Mouse (Mus musculus) splenic B cell, adult 2 months (primary cell): ENCODE data around the gene Gpd1l.

Source experiments
- DNase-seq: peaks from one replicate; pipeline ENCODE4 v3.0.0-alpha.2; 2011; ENCODE audit warnings: low read depth, low spot score
- H3K27me3 ChIP-seq: 2 replicates; pipeline ENCODE4 v1.6.1; 2012; ENCODE audit warnings: mild to moderate bottlenecking, low read length, moderate library complexity, mixed read lengths; ENCODE audit not compliant: control insufficient read depth, poor library complexity, insufficient read depth, severe bottlenecking
- H3K36me3 ChIP-seq: 2 replicates; pipeline ENCODE4 v1.6.1; 2012; ENCODE audit warnings: mild to moderate bottlenecking, low read length, moderate library complexity, mixed read lengths; ENCODE audit not compliant: control insufficient read depth, poor library complexity, insufficient read depth, severe bottlenecking

Gene Gpd1l

DNA sequence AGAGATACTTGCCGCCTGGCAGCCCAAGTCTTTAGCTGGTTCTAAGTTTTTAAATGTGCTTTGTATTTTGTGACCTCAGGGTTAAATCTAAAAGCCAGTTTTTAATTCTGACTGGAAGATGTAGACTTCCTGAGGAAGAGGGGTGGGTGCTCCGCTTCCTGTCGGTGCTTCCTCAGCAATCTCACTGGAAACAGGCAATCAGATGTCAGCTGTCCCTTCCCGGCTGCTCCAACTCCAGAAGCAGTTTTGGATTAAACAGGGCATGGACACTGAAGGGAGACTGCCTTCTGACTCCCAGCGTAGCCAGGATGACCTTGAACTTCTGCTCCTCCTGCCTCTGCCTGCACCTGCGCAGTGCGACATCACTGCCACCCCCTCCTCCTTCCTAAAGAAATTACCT is 26.3 kb downstream of the Gpd1l start:
- no peak for DNase-seq
- peaks cover 10% of the 10 kb centered on the region for H3K36me3 ChIP-seq
- no peaks in the 10 kb centered on the region for H3K27me3 ChIP-seq

DNA sequence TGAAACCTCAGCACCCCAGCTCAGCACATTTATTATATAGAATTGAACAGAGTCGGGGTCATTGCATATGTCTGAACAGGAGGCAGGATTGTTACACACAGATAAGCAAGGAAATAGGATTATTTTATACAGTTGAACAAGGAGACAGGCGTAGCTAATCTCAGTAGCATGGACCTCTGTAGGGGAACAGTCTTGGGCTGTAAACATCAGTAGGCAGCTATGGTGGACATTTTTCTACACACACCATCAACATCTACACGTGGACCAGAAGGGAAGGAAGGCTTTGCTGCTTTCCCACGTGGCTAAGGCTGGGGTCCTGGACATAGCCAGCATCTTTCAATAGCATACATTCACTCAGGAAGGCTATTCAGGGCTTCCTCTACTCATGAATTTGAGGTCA is 37.9 kb downstream of the Gpd1l start:
- H3K27me3 ChIP-seq: no peaks in the 10 kb centered on the region

DNA sequence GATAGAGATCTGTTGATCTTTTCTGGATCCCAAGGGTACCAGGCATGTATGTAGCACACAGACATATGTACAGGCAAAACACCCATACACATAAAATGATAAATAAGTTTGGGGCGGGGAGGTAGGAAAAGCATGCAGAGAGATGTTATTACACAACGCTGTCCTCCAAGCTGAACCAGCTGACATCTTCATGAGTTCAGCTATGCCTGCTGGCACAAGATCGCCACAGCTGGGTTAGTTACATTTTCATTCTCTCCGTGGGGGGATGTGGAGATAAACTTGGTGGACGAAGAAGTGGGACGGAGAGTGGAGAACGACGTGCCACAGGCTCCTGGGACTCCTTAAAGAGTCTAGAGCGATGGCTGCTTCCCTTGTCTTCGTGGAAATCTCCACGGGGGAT is 40.8 kb downstream of the Gpd1l start:
- Histone ChIP-seq H3K36me3 (peaks cover under 1% of the 10 kb centered on the region; the same call in 1 of the 2 replicates), H3K27me3 (no peaks in the 10 kb centered on the region)
- DNase-seq: no peak

More for the DNA sequence above, 37.9 kb downstream of the Gpd1l start:
- DNase-seq: no peak
- peaks cover 5% of the 10 kb centered on the region for H3K36me3 ChIP-seq

DNA sequence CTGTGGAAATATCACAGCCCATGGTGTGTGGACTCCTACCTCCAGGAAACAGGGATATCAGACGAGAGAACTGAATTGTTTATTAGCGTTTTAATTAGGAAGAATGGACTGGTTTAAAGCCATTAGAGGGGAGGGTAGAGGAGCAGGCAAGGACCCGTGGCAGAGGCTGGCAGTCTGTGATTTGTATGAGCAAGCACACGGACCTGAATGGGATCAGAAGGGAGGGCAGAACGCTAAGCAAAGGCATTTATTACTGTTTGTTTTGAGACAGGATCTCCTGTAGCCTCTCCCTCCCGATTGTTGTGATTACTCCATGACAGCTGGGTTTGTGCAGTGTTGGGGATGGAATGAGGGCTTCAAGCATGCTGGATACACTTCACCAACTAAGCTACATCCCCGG is 43.4 kb downstream of the Gpd1l start:
- Histone ChIP-seq H3K36me3 (no peaks in the 10 kb centered on the region), H3K27me3 (no peaks in the 10 kb centered on the region)
- no peak for DNase-seq

DNA sequence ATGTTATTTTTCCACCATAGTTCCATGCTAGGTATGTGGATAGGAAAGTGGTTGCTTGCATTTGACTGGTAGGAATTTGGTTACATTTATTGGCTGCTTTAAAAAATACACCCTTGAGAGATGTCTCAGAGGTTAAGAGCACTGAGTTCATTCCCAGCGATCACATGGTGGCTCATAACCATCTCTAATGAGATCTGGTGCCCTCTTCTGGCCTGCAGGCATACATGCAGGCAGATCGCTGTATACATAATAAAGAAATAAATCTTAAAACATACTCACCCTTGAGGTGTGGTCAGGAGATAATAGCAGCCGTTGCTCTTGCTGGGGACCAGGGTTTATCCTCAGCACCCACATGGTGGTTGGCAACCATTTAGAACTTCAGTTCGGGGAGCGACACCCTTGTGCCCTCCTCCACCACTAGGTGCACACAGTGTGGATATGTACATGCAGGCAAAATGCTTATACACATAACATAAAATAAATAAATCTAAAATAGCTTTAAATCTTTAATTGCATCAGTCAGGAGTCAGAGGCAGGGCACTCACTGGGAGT is 44.9 kb downstream of the Gpd1l start:
- Histone ChIP-seq H3K36me3 (no peaks in the 10 kb centered on the region), H3K27me3 (no peaks in the 10 kb centered on the region)
- DNase-seq: peak; percentile 12

DNA sequence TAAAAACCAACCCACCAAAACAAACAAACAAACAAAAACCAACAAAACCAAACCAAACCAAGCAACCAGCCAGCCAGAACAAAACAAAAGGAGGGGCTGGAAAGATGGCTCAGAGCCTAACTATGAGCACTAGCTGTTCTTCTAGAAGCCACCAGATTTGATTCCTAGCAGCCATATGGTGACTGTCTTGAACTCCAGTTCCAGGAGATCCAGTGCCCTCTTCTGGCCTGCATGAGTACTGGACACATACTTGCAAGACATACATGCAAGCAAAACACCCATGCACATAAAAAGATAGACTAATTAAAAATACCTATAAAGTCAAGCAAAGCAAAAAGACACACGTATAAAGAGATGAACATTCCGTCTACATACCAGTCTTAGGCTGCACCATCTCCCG is 46.1 kb downstream of the Gpd1l start:
- H3K36me3 ChIP-seq: no peaks in the 10 kb centered on the region
- peak; percentile 72 for DNase-seq
- H3K27me3 ChIP-seq: no peaks in the 10 kb centered on the region

DNA sequence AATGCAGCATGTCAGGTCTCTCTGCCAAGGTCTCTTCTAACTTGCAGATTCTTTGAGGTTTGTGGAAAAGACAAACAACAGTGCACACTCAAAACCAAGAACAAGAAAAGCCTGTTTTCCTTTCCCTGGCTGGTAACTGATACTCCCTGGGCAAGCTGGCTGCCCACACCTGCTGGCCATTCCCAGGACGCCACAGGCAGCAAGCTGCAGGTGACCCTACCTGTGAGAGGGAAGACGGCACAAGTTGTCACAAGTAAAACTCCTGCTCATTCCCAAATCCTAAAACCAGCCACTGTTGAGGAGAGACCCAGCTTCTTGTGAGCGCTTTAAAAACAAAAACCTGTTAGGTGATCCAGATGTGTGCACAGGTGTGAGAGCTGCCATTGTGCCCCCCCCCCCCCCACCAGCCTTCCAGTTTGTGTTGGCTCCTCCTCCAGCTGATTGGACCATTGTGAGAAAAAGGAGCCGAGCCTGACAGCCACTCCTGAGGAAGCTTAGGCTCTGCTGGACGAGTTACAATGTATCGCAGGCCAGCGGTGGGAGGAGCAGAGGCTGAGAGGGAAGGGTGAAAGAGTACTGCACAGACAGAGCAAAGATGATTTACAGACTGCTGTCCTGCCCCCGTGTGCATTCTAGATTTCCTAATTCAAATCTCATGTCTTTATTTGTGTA is 47.7 kb downstream of the Gpd1l start:
- DNase-seq: no peak
- Histone ChIP-seq H3K27me3 (no peaks in the 10 kb centered on the region), H3K36me3 (no peaks in the 10 kb centered on the region)

DNA sequence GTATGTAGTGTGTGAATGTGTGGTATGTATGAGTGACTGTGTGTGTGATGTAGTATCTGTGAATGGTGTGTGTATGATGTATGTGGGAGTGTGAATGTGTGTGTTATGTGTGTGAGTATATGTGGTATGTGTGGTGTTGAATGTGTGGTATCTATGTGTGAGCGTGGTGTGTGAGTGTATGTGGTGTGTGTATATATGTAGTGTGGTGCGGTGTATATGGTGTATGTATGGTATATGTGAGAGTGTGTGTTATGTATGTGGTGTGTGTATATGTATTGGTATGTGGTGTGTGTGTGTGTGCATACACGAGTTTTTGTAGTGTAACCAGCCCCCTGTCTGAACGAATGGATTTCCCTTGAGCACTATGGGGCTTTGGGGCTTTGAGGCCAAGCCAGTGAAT is 48.2 kb downstream of the Gpd1l start:
- H3K36me3 ChIP-seq: no peaks in the 10 kb centered on the region

DNA sequence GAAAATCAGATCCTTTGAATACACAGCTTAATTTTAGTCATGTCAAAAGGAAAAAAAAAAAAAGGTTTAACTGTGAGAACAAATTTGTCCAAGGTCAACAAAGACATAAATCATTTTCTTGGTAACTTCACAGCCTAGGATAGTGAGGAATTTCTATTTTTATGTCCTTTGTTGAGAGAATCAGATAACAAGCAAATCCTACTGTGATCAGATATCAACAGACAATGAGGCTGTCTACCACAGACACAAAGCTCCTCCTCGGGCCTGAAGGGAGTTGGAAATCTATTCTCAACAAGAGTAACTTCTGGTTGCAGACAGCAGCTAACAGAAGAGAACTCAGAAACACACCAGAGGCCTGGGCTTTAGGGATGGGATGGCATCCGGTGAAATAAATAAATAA is 51.8 kb downstream of the Gpd1l start:
- DNase-seq: no peak
- no peaks in the 10 kb centered on the region for H3K27me3 ChIP-seq
- no peaks in the 10 kb centered on the region for H3K36me3 ChIP-seq

More for the DNA sequence above, 48.2 kb downstream of the Gpd1l start:
- no peaks in the 10 kb centered on the region for H3K27me3 ChIP-seq
- no peak for DNase-seq

DNA sequence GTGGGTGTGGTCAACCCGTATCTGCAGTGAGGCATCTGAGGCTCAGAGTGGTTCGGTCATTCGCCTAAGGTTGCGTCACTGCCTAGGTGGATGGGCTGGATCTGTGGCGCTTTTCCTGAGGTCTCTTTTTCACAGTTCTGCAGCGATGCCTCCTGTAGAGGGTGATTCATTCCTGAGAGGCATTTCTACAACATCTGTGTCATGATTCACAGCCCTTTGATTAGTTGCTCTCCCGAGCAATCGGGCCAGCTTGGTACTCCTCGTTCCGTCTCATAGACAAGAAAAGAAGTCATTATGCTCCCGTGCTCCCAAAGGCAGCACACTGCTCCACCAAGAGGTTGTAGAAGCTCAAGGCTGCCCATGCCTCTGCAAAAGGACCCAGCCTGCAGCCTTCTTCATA is 78.5 kb downstream of the Gpd1l start:
- DNase-seq: no peak
- Histone ChIP-seq H3K36me3 (no peaks in the 10 kb centered on the region), H3K27me3 (no peaks in the 10 kb centered on the region)

DNA sequence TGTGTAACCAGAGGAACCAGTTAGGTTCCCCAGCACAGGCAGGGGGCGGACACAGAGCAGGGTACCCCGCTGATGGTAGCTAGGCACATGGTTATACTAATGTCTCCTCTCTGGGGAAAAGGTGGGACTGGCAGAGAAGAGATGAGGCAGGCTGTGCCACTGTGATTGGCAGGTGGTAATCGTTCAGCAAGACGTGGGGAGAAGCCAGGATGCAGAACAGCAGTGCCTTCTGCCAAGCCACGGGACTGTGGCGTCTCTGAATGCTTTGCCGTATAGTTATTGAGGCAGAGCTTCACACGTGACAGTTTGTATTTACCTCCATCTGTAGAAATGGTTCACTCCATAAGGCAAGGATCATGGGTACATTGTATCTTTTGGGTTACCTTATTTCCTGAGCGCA is 79.1 kb downstream of the Gpd1l start:
- DNase-seq: no peak
- H3K36me3 ChIP-seq: no peaks in the 10 kb centered on the region
- no peaks in the 10 kb centered on the region for H3K27me3 ChIP-seq

DNA sequence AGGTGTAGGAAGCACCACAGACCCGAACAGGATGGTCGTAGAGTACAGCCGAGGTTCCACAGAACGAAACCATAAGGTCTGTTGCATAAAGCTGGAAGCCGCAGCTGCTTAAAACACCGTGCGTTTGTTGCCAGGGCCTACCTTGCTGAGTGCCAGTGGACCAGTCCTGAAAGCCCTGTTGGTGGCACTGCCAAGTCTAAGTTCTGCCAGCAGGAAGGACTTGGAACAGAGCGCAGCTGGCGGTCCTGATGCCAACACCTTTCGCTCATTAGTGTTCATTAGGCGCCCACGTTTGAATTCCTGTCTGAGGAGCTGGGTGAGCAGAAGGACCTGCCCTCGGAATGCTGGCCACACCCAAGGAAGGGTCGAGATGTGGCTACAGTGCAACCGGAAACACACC is 80.5 kb downstream of the Gpd1l start:
- no peaks in the 10 kb centered on the region for H3K27me3 ChIP-seq
- H3K36me3 ChIP-seq: no peaks in the 10 kb centered on the region
- DNase-seq: no peak

DNA sequence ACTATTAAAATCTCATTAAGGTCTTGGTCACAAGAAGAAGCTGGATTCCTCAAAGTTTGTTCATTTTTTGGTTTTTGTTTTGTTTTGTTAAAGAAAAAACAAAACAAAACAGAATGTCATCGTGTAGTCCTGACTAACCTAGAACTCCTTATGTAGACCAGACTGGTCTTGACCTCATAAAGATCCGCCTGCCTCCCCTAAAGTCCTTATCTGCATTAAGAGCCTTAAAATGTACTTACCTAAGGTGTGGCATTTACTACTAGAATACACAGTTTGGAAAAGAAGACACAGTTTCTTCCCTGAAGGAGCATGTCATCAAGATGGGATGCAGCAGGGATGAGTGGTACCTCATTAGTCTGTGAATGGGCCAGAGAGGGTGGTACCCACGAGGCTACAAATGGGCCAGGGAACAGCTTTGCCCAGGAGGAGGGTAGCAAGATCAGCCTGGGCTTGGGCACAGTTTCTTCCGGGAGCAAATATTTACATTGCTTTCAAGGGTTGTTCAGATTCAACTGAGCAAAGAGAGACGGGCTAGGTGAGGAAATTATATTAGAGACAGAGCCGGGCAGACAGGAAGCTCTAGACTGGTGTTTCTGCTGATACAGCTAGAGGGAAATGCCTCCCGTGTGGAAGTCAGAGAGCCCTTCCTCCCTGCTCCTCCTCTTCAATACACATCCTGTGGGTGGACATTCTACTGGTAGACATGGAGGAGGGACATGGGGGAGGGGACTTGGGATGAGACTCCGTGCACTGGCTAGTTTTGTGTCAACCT is 82.2 kb downstream of the Gpd1l start:
- H3K36me3 ChIP-seq: no peaks in the 10 kb centered on the region
- no peaks in the 10 kb centered on the region for H3K27me3 ChIP-seq
- no peak for DNase-seq
